Mouse (Mus musculus) myocyte (in vitro differentiated cells): ENCODE measurements around the gene Tmem171. TPM values are rescaled to one million over a fixed set of nuclear protein-coding genes. Genes with fewer than 3 reads are reported as not detected.

Experiments
- H3K27me3 ChIP-seq: one replicate; pipeline ENCODE4 v1.6.1; 2011; ENCODE audit not compliant: control insufficient read depth, insufficient read depth, insufficient read length
- H3K36me3 ChIP-seq: one replicate; pipeline ENCODE4 v1.6.1; 2011; ENCODE audit not compliant: control insufficient read depth, insufficient read depth
- H3K4me2 ChIP-seq: one replicate; pipeline ENCODE4 v1.6.1; 2011; ENCODE audit warnings: low read depth, control low read depth
- H3K4me3 ChIP-seq: one replicate; pipeline ENCODE4 v1.5.1; 2011; ENCODE audit warnings: mild to moderate bottlenecking, control low read depth, moderate library complexity
- H3K79me2 ChIP-seq: one replicate; pipeline ENCODE4 v1.6.1; 2011; ENCODE audit not compliant: control insufficient read depth, insufficient read depth
- H3ac ChIP-seq: one replicate; pipeline ENCODE4 v1.6.1; 2011; ENCODE audit not compliant: control insufficient read depth, insufficient read length
- CEBPB ChIP-seq: IDR thresholded peaks from 2 replicates; pipeline ENCODE4 v1.6.1; 2011; ENCODE audit warnings: mild to moderate bottlenecking, moderate library complexity; ENCODE audit not compliant: poor library complexity, insufficient read depth, severe bottlenecking
- E2F4 ChIP-seq: IDR thresholded peaks from one replicate; pipeline ENCODE4 v1.6.1; 2011; ENCODE audit warnings: mild to moderate bottlenecking, control low read depth, moderate library complexity; ENCODE audit not compliant: insufficient read depth
- MAX ChIP-seq: IDR thresholded peaks from one replicate; pipeline ENCODE4 v1.6.1; 2011; ENCODE audit warnings: low read depth, mild to moderate bottlenecking, control low read depth
- MYOD1 ChIP-seq, 3 experiments: IDR thresholded peaks; one replicate each; pipeline ENCODE4 v1.6.1; 2011; ENCODE audit warnings: control low read depth in 2 of 3, low read depth in 2 of 3, mild to moderate bottlenecking in 2 of 3, moderate library complexity in 1 of 3; ENCODE audit not compliant: insufficient read length in 2 of 3, control insufficient read depth in 1 of 3
- MYOG ChIP-seq, 3 experiments: IDR thresholded peaks; one replicate each; pipeline ENCODE4 v1.6.1; 2011; ENCODE audit warnings: control low read depth in 2 of 3, low read depth in 2 of 3, mild to moderate bottlenecking in 2 of 3; ENCODE audit not compliant: insufficient read length in 2 of 3, control insufficient read depth in 1 of 3, insufficient read depth in 1 of 3
- POLR2A ChIP-seq: IDR thresholded peaks from one replicate; pipeline ENCODE4 v1.6.1; 2011; ENCODE audit warnings: low read depth, mild to moderate bottlenecking, control low read depth, moderate library complexity; ENCODE audit not compliant: insufficient read length
- POLR2AphosphoS2 ChIP-seq: IDR thresholded peaks from one replicate; pipeline ENCODE4 v1.6.1; 2011; ENCODE audit warnings: low read depth, control low read depth; ENCODE audit not compliant: insufficient read length
- REST ChIP-seq: IDR thresholded peaks from one replicate; pipeline ENCODE4 v1.6.1; 2011; ENCODE audit warnings: mild to moderate bottlenecking, control low read depth, moderate library complexity; ENCODE audit not compliant: insufficient read depth, insufficient read length
- SRF ChIP-seq: IDR thresholded peaks from one replicate; pipeline ENCODE4 v1.6.1; 2011; ENCODE audit warnings: low read depth; ENCODE audit not compliant: control insufficient read depth, insufficient read length
- TCF12 ChIP-seq: IDR thresholded peaks from one replicate; pipeline ENCODE4 v1.6.1; 2011; ENCODE audit warnings: mild to moderate bottlenecking, control low read depth; ENCODE audit not compliant: poor library complexity, insufficient read depth, severe bottlenecking
- TCF3 ChIP-seq: IDR thresholded peaks from one replicate; pipeline ENCODE4 v1.6.1; 2011; ENCODE audit warnings: low read depth, control low read depth; ENCODE audit not compliant: insufficient read length
- USF1 ChIP-seq: IDR thresholded peaks from one replicate; pipeline ENCODE4 v1.6.1; 2011; ENCODE audit warnings: low read depth, mild to moderate bottlenecking, control low read depth, moderate library complexity
- polyA plus RNA-seq: library from polyadenylated mRNA; unstranded; fragments of >200 nt; fragmentation: generic; extraction: Trizol; gene quantifications from one replicate; pipeline ENCODE4 v1.2.1, GENCODE M21; 2012; ENCODE audit warnings: missing spikeins

The Tmem171 gene
- polyA plus RNA-seq, 1 experiment: 3.5 TPM

DNA sequence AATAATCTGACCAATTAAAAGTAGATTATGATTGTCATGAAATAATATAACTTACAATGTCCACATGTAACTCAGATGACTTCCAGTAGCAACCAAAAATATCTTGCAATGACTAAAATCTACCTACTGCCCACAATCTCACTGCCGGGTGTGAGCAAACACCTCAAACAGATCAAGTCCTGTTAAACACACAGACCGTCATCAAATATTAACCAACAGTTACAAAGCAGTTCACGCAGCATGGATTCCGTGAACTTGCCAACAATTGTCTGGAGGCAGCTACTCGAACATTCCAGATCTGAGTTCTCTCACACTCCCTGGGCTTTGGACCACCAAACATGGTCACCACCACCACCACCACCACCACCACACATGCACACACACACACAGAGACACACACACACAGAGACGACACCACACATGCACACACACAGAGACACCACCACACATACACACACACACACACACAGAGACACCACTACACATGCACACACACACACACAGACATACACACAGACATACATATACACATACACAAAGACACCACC is 20.9 kb upstream of the Tmem171 start:
- TF ChIP-seq MAX (no peak), POLR2A (no peak), SRF (no peak), POLR2AphosphoS2 (no peak), TCF3 (no peak), MYOD1 (IDR thresholded peaks at IDR 0.05; ENCODE audit: control insufficient read depth in 1 of 3, insufficient read length in 2 of 3, low read depth in 2 of 3) (no peak), E2F4 (no peak), REST (no peak), USF1 (no peak), MYOG (IDR thresholded peaks at IDR 0.05; ENCODE audit: control insufficient read depth in 1 of 3, insufficient read depth in 1 of 3, insufficient read length in 2 of 3, low read depth in 2 of 3) (no peak), TCF12 (no peak), CEBPB (no peak)
- no peak overlapping the region for H3K4me3 ChIP-seq
- H3K79me2 ChIP-seq: no peaks in the 10 kb centered on the region
- H3K36me3 ChIP-seq: no peaks in the 10 kb centered on the region
- no peak overlapping the region for H3K4me2 ChIP-seq
- no peaks in the 10 kb centered on the region for H3K27me3 ChIP-seq
- H3ac ChIP-seq: no peak overlapping the region

DNA sequence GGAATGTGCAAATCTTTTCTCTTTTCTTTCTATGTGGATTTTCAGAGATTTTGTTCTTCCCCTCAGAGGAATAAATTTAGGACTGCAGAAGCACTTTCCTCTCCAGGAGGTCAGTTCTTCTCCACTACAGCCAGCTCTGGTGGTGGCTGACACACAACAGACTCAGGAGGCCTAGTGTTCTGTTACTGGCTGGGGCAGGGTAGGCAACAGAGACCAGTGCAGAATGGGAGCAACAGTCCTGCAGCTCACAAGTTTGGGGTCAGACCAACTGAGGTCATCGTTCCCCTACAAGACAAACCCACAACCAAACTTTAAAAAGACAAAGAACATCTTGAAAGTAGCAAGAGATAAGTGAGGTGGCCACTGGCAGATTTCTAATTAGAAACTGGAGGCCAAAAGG is 16.0 kb upstream of the Tmem171 start:
- Histone ChIP-seq H3ac (no peak overlapping the region), H3K36me3 (no peaks in the 10 kb centered on the region), H3K27me3 (no peaks in the 10 kb centered on the region), H3K4me2 (no peak overlapping the region), H3K79me2 (no peaks in the 10 kb centered on the region), H3K4me3 (no peak overlapping the region)
- TF ChIP-seq E2F4 (no peak), SRF (no peak), REST (no peak), MYOD1 (IDR thresholded peaks at IDR 0.05; ENCODE audit: control insufficient read depth in 1 of 3, insufficient read length in 2 of 3, low read depth in 2 of 3) (no peak), CEBPB (no peak)

DNA sequence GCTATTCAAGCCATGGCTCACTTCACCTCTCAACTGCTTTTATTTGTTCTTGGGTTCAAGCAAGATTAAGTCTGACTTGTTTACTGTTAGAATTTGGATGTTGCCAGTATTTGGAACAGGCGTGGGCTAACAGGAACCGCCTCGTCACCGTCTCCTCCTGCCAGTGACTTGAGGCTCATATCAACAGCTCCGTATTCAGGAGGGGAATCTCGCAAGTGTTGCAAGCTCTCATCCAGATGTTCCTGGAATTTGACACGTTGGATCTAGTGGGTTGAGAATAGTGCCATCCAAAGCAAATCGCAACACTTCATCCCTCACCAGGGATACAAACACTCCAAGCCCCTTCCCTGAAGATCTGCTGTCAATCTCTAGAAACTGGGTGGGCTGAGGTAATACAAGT is 15.6 kb upstream of the Tmem171 start:
- Histone ChIP-seq H3ac (no peak overlapping the region), H3K4me3 (no peak overlapping the region), H3K4me2 (no peak overlapping the region), H3K36me3 (no peaks in the 10 kb centered on the region), H3K79me2 (no peaks in the 10 kb centered on the region), H3K27me3 (no peaks in the 10 kb centered on the region)
- TF ChIP-seq REST (no peak), SRF (no peak), MAX (no peak), MYOG (IDR thresholded peaks at IDR 0.05; ENCODE audit: control insufficient read depth in 1 of 3, insufficient read depth in 1 of 3, insufficient read length in 2 of 3, low read depth in 2 of 3) (no peak), TCF12 (no peak), TCF3 (no peak)

DNA sequence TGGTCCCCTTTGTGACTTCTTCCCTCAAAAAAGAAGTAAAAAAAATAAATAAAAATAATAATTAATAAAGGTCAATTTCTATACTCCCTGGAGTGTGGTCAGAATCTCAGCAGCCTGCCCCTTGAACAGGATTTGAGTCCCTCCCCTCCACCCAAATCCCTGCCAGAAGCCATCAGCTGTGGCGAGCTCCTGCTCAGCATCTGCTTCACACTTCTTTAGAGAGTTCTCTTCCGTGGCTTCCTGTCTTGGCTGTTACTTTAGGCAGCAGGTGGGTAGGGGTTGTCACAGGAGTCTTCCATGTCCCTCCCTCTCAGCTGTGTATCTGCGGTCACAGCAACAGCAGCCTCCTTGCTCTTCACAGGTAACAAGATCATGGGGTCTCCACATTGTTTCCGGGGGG is 10.9 kb upstream of the Tmem171 start:
- TF ChIP-seq USF1: no peak
- TF ChIP-seq MYOG (IDR thresholded peaks at IDR 0.05; ENCODE audit: control insufficient read depth in 1 of 3, insufficient read depth in 1 of 3, insufficient read length in 2 of 3, low read depth in 2 of 3): no peak
- no peak for TF ChIP-seq E2F4
- no peak for TF ChIP-seq MYOD1 (IDR thresholded peaks at IDR 0.05; ENCODE audit: control insufficient read depth in 1 of 3, insufficient read length in 2 of 3, low read depth in 2 of 3)
- no peak for TF ChIP-seq POLR2AphosphoS2
- no peak for TF ChIP-seq CEBPB
- no peak for TF ChIP-seq TCF3
- TF ChIP-seq SRF: no peak
- Histone ChIP-seq H3K27me3 (no peaks in the 10 kb centered on the region), H3K4me3 (no peak overlapping the region), H3K4me2 (no peak overlapping the region), H3K36me3 (no peaks in the 10 kb centered on the region), H3K79me2 (no peaks in the 10 kb centered on the region), H3ac (no peak overlapping the region)

DNA sequence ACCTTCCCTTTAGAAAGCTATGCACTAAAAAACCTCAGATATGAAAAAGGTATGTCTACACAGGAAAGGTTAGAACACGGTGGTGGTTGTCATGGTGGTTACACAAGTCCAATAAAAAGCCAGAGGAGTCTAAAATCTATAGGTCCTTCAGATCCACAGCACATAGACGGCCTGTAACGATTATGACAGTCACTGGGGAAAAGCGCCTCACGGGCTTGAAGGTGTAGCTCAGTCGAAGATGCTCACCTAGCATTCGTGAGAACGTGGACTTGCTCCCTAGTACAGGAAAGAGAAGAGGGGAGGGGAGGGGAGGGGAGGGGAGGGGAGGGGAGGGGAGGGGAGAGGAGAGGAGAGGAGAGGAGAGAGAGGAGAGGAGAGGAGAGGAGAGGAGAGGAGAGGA is 9.2 kb upstream of the Tmem171 start:
- H3K4me3 ChIP-seq: no peak overlapping the region
- H3K27me3 ChIP-seq: no peaks in the 10 kb centered on the region
- TF ChIP-seq POLR2A (no peak), MAX (no peak), CEBPB (no peak), REST (no peak), MYOD1 (IDR thresholded peaks at IDR 0.05; ENCODE audit: control insufficient read depth in 1 of 3, insufficient read length in 2 of 3, low read depth in 2 of 3) (no peak), MYOG (IDR thresholded peaks at IDR 0.05; ENCODE audit: control insufficient read depth in 1 of 3, insufficient read depth in 1 of 3, insufficient read length in 2 of 3, low read depth in 2 of 3) (no peak), TCF12 (no peak), E2F4 (no peak)
- no peaks in the 10 kb centered on the region for H3K79me2 ChIP-seq
- no peak overlapping the region for H3K4me2 ChIP-seq
- H3K36me3 ChIP-seq: no peaks in the 10 kb centered on the region
- no peak overlapping the region for H3ac ChIP-seq
